Mouse (Mus musculus): ENCODE measurements around the gene Lipe.

- TF ChIP-seq CTCF (IDR thresholded peaks at IDR 0.05; ENCODE audit: control insufficient read depth, insufficient read depth, insufficient read length), result no peak
- TF ChIP-seq USF1 (IDR thresholded peaks at IDR 0.05; ENCODE audit: low read depth), result no peak
- no peak for TF ChIP-seq MAX (IDR thresholded peaks at IDR 0.05)
- no peak for TF ChIP-seq MYOD1 (IDR thresholded peaks at IDR 0.05; ENCODE audit: control insufficient read depth, insufficient read length, low read depth)
- TF ChIP-seq MYOG (IDR thresholded peaks at IDR 0.05; ENCODE audit: control insufficient read depth, extremely low read depth, insufficient read length), result no peak
Observed at GRCm38 (mm10) chr7:25339329-25339728, 59.2 kb downstream of the Lipe start.

Measured in C2C12 (cell line).